Mouse (Mus musculus): ENCODE results near the gene Lrrc52.

DNA sequence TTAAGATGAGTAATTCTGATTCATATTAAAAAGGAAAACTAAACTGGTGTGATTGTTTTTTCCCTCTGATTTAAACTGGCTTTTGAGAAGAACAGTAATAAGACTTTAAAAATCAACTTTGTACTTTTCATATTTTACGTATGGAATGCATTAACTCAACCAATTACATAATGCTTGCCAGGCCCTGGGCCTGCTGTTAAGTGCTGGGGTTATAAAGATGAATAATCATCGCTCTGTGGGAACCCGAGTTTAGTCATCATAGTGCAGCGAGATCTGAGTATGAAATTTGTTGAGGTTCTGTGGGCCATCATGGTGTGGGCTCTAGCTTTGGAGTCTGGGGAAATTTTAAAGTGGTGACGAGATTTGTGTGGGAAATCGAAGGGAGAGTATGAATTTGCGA, 39.9 kb downstream of the Lrrc52 start:
- TF ChIP-seq CTCF (conservative IDR thresholded peaks at IDR 0.05; ENCODE audit: low read length), result no peak
- TF ChIP-seq NANOG (IDR thresholded peaks at IDR 0.05; ENCODE audit: borderline replicate concordance, low read length), result no peak

All from E14TG2a.4 (cell line).